Mouse (Mus musculus) midbrain, embryonic 14.5 days (tissue): ENCODE data around the gene Zbtb25. TPM values are rescaled to one million over a fixed set of nuclear protein-coding genes. Genes with fewer than 3 reads are reported as not detected.

Experiments used
- ATAC-seq: fragments of 200-750 bp; cut with Nextera tagmentation; 2 replicates; pipeline ENCODE4 v1.8.0; 2017; ENCODE audit warnings: moderate number of reproducible peaks, moderate library complexity; ENCODE audit not compliant: low FRiP score, low TSS enrichment
- DNase-seq: peaks from one replicate; pipeline ENCODE4 v3.0.0-alpha.2; 2015
- H3K27ac ChIP-seq: fragments of 300-500 bp; sonication (generic); replicated peaks from 2 replicates; pipeline ENCODE4 v1.5.1; 2014; ENCODE audit warnings: mild to moderate bottlenecking, low read depth, low read length, moderate library complexity
- H3K27me3 ChIP-seq: fragments of 300-500 bp; sonication (generic); 2 replicates; pipeline ENCODE4 v1.6.1; 2014; ENCODE audit warnings: low read length, control low read depth, mixed read lengths; ENCODE audit not compliant: control insufficient read depth, insufficient read depth
- H3K36me3 ChIP-seq: fragments of 300-500 bp; sonication (generic); 2 replicates; pipeline ENCODE4 v1.6.1; 2014; ENCODE audit warnings: low read length, control low read depth; ENCODE audit not compliant: control insufficient read depth, insufficient read depth
- H3K4me1 ChIP-seq: fragments of 300-500 bp; sonication (generic); 2 replicates; pipeline ENCODE4 v1.6.1; 2014; ENCODE audit warnings: mild to moderate bottlenecking, antibody characterized with exemption, low read length, control low read depth; ENCODE audit not compliant: control insufficient read depth, insufficient read depth
- H3K4me2 ChIP-seq: fragments of 300-500 bp; sonication (generic); 2 replicates; pipeline ENCODE4 v1.6.1; 2014; ENCODE audit warnings: mild to moderate bottlenecking, low read length, moderate library complexity
- H3K4me3 ChIP-seq: fragments of 300-500 bp; sonication (generic); replicated peaks from 2 replicates; pipeline ENCODE4 v1.5.1; 2014; ENCODE audit warnings: low read depth, low read length
- H3K9ac ChIP-seq: fragments of 300-500 bp; sonication (generic); replicated peaks from 2 replicates; pipeline ENCODE4 v1.6.1; 2014; ENCODE audit warnings: mild to moderate bottlenecking, low read length, moderate library complexity
- H3K9me3 ChIP-seq: fragments of 300-500 bp; sonication (generic); 2 replicates; pipeline ENCODE4 v1.6.1; 2016; ENCODE audit warnings: low read length, control low read depth, mixed read lengths; ENCODE audit not compliant: control insufficient read depth
- WGBS: fragments of 180-500 bp; shearing (Covaris S2); extraction: QIAGEN DNeasy Blood & Tissue Kit; methylation state at CpG from one replicate; pipeline ENCODE4 v1.1.7; 2014; 5-methylcytosine and 5-hydroxymethylcytosine counted together
- polyA plus RNA-seq: library from polyadenylated mRNA; unstranded; fragments of >200 nt; fragmentation: Nextera tagmentation; extraction: Ambion mirVana; gene quantifications from 2 replicates; pipeline ENCODE4 v1.2.1, GENCODE M21; 2014

The Zbtb25 gene
- polyA plus RNA-seq, 1 experiment from 2014 or later = 18.2 TPM

DNA sequence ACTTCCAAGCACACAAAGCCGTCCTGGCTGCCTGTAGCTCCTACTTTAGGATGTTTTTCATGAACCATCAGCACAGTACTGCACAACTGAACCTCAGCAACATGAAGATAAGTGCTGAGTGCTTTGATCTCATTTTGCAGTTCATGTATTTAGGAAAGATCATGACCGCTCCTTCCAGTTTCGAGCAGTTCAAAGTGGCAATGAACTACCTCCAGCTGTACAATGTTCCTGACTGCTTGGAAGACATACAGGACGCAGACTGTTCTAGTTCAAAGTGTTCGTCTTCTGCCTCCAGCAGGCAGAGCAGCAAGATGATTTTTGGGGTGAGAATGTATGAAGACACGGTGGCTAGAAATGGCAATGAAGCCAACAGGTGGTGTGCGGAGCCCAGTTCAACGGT, 15.9 kb upstream of the Zbtb25 start:
- Histone ChIP-seq H3K36me3 (peaks cover 12% of the 10 kb centered on the region; the same call in 1 of the 2 replicates), H3K27ac (no peak overlapping the region), H3K9ac (no peak overlapping the region), H3K27me3 (no peaks in the 10 kb centered on the region), H3K4me3 (no peak overlapping the region), H3K4me2 (no peak overlapping the region), H3K9me3 (no peaks in the 10 kb centered on the region), H3K4me1 (no peaks in the 10 kb centered on the region)
- ATAC-seq = no peak
- 95% methylated on average over 8 of the region's 8 CpGs for WGBS
- no peak for DNase-seq

DNA sequence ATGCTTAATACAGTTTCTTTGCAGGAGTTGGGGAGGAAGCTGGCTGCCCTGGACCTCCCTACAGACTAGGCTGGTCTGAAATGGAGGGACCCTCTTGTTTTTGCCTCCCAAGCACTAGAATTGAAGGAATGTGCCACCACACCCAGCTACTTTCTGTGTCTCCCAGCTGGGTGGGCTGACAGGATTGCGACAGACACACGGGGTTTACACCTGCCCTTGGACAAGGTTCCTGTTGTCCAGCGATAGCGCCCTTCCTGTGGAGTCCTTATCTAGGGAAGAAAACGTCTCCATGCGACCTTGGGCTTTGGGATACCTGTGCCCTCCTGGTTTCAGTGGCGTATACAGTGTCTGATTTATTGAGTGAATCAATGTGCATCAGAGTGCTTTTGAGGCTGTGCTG, 10.7 kb upstream of the Zbtb25 start:
- no peaks in the 10 kb centered on the region for H3K4me1 ChIP-seq
- H3K9ac ChIP-seq = no peak overlapping the region
- H3K36me3 ChIP-seq = peaks cover under 1% of the 10 kb centered on the region; the same call in 1 of the 2 replicates
- H3K4me3 ChIP-seq = no peak overlapping the region
- H3K27ac ChIP-seq = no peak overlapping the region
- no peaks in the 10 kb centered on the region for H3K27me3 ChIP-seq
- 95% methylated on average over 7 of the region's 7 CpGs for WGBS
- ATAC-seq (no peak), DNase-seq (no peak)
- no peaks in the 10 kb centered on the region for H3K9me3 ChIP-seq
- H3K4me2 ChIP-seq = no peak overlapping the region

DNA sequence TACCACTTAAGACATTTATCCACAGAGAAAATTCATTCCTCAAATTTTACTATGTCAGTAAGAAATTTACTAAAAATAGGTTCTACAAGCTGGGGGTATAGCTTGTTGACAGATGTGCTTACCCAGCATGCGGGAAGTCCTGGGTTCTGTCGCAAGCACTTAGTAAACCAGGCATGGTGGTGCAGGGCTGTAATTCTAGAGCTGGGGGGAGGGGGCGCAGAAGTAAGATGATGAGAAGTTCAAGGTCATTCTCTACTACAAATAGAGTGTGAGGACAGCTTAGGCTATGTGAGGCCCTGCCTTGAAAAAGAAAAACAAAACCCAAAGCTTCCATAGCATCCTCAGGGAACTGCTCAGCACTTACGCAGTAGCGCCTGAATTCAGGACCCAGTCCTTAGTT, 9.2 kb upstream of the Zbtb25 start:
- no peak for ATAC-seq

DNA sequence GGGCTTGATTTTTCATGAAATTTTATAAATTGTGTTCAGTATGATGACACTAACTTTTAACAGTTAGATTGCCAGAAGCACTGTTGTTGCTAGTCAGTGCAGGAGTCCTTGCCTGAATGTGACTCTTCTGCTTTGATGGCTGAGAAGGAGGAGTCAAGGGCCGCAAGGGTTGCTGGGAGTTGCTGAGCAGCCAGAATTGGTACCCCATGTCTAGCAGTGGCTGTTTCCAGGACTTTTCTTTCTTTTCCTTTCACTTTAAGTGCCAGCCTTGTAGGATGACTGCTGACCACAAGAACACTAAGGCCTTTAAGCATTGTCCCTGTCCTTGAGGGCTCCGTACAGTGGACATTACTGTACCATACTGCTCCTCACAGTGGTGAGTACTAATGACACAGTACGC, 8.3 kb upstream of the Zbtb25 start:
- no peak overlapping the region for H3K9ac ChIP-seq
- no peaks in the 10 kb centered on the region for H3K27me3 ChIP-seq
- DNase-seq (no peak), ATAC-seq (no peak)
- H3K9me3 ChIP-seq = no peaks in the 10 kb centered on the region
- H3K27ac ChIP-seq = no peak overlapping the region
- 94% methylated on average over 3 of the region's 3 CpGs for WGBS
- H3K4me2 ChIP-seq = no peak overlapping the region
- no peaks in the 10 kb centered on the region for H3K4me1 ChIP-seq
- no peak overlapping the region for H3K4me3 ChIP-seq
- no peaks in the 10 kb centered on the region for H3K36me3 ChIP-seq

More for the DNA sequence above, 9.2 kb upstream of the Zbtb25 start:
- 92% methylated on average over 5 of the region's 5 CpGs for WGBS
- H3K9ac ChIP-seq = no peak overlapping the region
- no peaks in the 10 kb centered on the region for H3K9me3 ChIP-seq
- no peak overlapping the region for H3K27ac ChIP-seq
- no peak overlapping the region for H3K4me3 ChIP-seq
- no peaks in the 10 kb centered on the region for H3K36me3 ChIP-seq
- H3K27me3 ChIP-seq = no peaks in the 10 kb centered on the region
- DNase-seq = no peak
- H3K4me1 ChIP-seq = no peaks in the 10 kb centered on the region
- no peak overlapping the region for H3K4me2 ChIP-seq

DNA sequence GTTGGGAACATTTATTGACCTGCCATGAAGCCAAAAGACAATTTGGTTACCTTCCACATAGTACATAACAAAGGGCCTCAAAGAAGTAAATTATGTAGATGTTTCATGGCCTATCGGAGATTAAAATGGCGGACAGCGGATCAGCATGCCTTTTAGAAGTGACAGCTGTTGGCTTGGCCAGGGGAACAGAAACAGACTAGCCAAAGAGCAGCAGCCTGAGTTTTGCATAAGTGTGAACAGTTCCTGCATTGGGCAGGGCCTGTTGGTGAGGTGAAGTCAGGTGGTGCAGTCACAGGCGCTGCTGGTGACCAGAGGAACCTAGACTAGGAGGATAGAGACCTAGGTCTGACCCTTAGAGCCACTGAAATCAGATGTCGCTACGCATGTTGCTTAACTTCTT, 7.7 kb upstream of the Zbtb25 start:
- no peaks in the 10 kb centered on the region for H3K27me3 ChIP-seq
- peaks cover 1% of the 10 kb centered on the region; the same call in 1 of the 2 replicates for H3K4me1 ChIP-seq
- no peak overlapping the region for H3K4me3 ChIP-seq
- DNase-seq = no peak
- H3K9ac ChIP-seq = no peak overlapping the region
- no peak overlapping the region for H3K27ac ChIP-seq
- WGBS = 89% methylated on average over 6 of the region's 6 CpGs
- H3K9me3 ChIP-seq = no peaks in the 10 kb centered on the region
- no peak for ATAC-seq
- H3K36me3 ChIP-seq = no peaks in the 10 kb centered on the region
- no peak overlapping the region for H3K4me2 ChIP-seq

DNA sequence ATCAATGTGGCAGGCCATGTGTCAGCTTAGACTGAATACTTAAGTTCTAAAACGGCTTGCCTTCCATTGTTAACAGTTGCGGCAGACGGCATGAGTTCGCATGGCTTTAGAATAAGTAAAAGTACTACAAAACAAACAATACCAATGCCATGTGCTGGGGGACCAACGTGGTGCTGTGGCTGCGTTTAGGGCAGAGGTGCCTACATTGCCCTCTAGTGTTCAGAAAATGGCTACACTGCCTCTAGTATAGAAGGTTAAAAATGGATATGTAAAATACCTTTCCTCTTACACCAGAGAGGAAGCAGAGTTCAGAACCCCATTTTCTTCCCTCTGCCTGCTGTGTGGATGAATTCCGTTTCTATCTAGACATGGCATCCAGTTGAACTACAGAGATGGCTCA, 7.2 kb upstream of the Zbtb25 start:
- no peak for ATAC-seq
- WGBS = 38% methylated on average over 7 of the region's 7 CpGs
- Histone ChIP-seq H3K4me1 (peaks cover 5% of the 10 kb centered on the region), H3K4me3 (no peak overlapping the region), H3K36me3 (no peaks in the 10 kb centered on the region), H3K9me3 (no peaks in the 10 kb centered on the region), H3K27me3 (no peaks in the 10 kb centered on the region), H3K4me2 (no peak overlapping the region), H3K27ac (no peak overlapping the region), H3K9ac (no peak overlapping the region)
- DNase-seq = peak; percentile 60

DNA sequence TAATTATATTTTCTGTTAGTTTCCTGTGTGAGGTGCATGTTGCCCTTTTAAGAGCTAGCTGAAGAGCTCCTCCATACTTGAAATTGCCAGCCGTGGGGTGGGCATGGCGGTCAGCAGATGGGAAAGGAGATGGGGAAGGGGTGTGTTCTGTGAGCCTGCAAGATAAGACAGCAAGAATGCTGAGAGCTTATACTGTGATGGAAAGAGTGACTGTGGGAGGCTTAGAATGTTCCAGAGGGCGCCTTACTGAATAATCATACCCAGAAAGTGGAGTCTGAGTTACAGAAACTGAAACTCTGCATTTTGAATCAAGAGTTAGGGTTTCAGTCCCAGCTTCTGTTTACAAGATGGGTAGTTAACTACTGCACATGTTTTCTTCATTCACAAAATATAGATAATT, 6.1 kb upstream of the Zbtb25 start:
- ATAC-seq (no peak), DNase-seq (no peak)
- no peaks in the 10 kb centered on the region for H3K27me3 ChIP-seq
- no peaks in the 10 kb centered on the region for H3K36me3 ChIP-seq
- H3K9me3 ChIP-seq = no peaks in the 10 kb centered on the region
- H3K9ac ChIP-seq = no peak overlapping the region
- no peak overlapping the region for H3K4me3 ChIP-seq
- no peak overlapping the region for H3K4me2 ChIP-seq
- peaks cover 9% of the 10 kb centered on the region for H3K4me1 ChIP-seq
- H3K27ac ChIP-seq = no peak overlapping the region
- WGBS = 88% methylated on average over 3 of the region's 3 CpGs

DNA sequence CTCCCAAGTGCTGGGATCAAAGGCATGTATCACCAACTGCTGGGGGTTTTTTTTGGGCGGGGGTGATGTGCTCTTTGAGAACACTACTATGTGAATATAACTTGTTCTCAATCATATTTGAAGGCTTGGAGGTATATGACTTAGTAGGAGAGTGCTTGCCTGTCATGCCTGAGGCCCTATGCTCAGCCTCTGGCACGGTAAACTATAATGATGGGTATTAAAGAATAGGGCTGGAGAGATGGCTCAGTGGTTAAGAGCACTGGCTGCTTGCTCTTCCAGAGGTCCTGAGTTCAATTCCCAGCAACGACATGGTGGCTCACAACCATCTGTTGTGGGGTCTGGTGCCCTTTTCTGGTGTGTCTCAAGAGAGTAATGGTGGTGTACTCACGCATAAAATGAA, 5.5 kb upstream of the Zbtb25 start:
- ATAC-seq (no peak), DNase-seq (no peak)
- no peak overlapping the region for H3K4me2 ChIP-seq
- H3K27me3 ChIP-seq = no peaks in the 10 kb centered on the region
- peaks cover 9% of the 10 kb centered on the region for H3K4me1 ChIP-seq
- no peak overlapping the region for H3K4me3 ChIP-seq
- H3K9ac ChIP-seq = no peak overlapping the region
- WGBS = 77% methylated on average over 4 of the region's 4 CpGs
- no peak overlapping the region for H3K27ac ChIP-seq
- no peaks in the 10 kb centered on the region for H3K9me3 ChIP-seq
- no peaks in the 10 kb centered on the region for H3K36me3 ChIP-seq

DNA sequence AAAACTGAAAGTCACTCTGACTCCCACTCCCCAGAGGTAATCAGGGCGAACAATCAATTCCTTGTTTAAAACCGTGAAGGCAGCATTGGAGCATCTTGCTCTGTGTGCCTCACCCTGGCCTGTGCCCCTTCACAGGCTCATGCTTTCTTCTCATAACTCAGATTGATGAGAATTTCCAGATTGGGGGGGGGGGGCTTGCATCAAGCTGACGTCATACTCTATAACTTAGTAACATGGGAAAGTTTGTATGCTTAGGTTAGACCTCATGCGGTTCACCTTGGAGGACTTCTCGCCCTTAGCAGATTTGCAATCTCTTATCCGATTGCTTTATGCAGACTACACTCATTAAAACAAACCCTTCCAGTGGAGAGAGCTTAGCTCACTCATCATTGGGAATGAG, 4.6 kb upstream of the Zbtb25 start:
- peaks cover 9% of the 10 kb centered on the region for H3K4me1 ChIP-seq
- no peak for DNase-seq
- no peak overlapping the region for H3K4me3 ChIP-seq
- no peaks in the 10 kb centered on the region for H3K36me3 ChIP-seq
- no peak for ATAC-seq
- no peak overlapping the region for H3K27ac ChIP-seq
- no peaks in the 10 kb centered on the region for H3K27me3 ChIP-seq
- 71% methylated on average over 6 of the region's 6 CpGs for WGBS
- H3K9ac ChIP-seq = no peak overlapping the region
- no peak overlapping the region for H3K4me2 ChIP-seq
- H3K9me3 ChIP-seq = no peaks in the 10 kb centered on the region
